Mouse (Mus musculus): Measurements from ENCODE around the gene Fra10ac1.

Fra10ac1 gene

DNA sequence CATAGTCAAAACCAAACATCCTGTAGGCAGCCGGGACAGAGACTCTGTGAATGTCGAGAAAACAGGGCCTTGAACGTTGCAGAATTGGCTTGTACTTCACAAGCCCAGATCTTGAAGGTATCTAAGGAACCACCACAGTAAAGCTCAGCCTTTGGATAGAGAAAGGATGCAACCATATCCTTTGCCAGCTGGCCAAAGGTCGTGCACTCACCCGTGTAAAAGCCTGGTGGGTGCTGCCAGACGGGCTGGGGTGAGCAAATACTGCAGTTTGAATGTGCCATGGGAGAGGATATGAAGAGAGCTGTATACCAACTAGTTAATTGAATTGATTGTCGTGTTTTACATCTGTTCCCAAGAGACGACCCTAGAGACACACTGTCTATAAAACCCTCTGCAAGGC, 8.1 kb upstream of the Fra10ac1 start:
- no peak for DNase-seq (ENCODE audit: low read depth)

DNA sequence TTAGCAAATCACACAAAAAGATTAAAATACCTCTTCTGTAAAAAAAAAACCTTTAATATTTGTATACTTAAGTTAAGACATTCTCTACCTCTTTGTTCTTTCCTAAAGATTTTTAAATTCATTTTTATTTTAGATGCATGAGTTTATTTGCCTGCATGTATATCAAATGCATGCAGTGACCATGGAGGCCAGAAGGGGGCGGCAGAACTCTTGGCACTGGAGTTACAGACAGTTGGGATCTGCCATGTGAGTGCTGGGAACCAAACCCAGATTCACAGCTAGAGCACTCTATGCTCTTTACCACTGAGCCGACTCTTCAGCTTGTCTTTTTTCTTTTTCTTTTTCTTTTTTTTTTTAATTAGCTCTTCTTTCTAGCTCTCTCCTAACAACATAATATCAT, 4.7 kb upstream of the Fra10ac1 start:
- DNase-seq (ENCODE audit: low read depth) = no peak

DNA sequence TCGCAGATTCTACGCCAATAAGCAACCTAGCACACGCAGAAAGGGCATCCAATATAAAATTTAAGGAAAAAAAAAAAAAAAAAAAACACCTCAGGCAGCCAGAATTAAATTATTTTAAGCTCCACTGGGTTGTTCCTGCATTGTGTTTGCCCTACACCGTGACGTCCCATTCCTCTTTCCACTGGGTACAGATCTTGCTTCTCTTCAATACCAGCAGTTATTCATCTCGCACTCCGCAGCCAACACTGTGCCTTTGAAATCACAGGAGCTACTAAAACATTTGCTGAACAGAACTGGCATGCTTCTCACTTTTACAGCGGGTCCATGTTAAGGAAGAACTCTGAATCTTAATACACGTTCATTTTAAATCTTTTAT, 717 bp upstream of the Fra10ac1 start:
- DNase-seq (ENCODE audit: low read depth) = no peak

DNA sequence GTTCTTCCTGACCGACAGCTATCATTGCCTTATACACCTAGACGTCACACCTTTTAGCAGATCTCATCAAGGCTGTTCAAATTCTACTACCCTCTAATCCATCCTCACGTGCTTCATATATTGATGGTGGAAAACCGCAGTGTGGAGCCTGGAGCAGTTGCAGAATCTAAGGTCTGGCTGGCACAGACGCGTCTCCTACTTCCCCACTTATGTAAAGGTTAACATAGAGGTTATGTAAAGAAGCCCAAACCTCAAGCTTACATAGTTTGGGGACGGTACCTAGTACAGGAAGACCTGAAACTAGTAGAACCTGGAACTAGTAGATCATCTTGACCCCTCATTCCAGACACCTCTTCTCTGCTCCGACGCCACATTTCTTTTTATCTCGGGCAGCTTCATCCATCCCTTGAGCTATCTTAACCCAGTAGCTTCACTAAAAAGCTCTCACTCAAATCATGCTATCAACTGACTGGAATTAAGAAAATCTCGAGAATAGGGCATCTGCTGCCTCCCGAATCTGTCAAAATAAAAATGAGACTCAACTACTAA, 526 bp downstream of the Fra10ac1 start:
- DNase-seq (ENCODE audit: low read depth) = no peak

DNA sequence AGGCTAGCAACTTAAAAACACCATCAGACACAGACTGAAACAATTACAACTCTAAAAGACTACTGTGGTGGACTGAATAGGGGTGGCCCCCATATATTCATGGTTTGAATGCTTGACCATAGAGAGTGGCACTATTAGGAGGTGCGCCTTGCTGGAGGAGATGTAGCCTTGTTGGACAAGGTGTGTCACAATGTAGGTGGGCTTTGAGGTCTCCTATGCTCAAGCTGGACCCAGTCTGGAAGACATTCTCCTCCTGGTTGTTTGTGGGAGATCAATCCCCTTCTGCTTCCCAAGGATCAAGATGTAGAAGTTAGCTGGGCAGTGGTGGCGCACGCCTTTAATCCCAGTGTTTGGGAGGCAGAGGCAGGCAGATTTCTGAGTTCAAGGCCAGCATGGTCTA, 6.3 kb downstream of the Fra10ac1 start:
- DNase-seq (ENCODE audit: low read depth) = no peak

DNA sequence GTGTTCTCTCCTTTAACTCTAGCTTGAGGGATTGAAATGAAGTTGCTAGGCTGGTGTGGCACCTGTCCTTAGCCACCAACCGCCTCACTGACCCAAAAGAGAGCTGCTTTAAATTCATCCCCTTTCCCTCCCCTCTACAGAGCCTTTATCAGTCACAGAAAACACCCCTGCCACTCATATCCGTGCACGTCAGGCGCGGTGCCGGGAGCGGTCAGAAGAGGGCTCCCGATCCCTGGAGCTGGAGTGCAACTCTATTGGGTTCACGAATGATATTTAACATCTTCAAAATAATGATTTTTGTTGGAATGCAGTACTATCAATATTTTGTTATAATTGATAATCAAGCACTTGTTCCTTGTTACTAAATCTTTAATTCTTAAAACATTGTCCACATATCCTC, 17.3 kb downstream of the Fra10ac1 start:
- no peak for DNase-seq (ENCODE audit: low read depth)

DNA sequence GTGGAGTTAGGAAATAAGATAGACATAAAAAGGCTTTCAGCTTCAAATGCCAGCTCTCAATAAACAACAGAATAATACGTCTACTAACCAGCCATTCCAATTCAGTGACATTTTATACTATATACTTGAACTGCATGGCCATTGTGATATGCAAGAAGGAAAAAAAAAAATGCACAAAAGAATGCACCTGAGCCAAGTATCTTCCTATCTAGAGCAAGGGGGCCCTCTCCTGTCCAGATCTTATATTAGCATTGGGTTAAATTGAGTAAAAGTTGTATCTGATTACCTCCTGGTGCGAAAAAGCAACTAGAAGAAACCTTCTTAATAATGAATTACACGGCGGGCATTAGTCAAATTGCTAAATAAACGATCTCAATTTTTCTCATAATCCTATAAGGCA, 25.2 kb downstream of the Fra10ac1 start:
- DNase-seq (ENCODE audit: low read depth) = no peak

DNA sequence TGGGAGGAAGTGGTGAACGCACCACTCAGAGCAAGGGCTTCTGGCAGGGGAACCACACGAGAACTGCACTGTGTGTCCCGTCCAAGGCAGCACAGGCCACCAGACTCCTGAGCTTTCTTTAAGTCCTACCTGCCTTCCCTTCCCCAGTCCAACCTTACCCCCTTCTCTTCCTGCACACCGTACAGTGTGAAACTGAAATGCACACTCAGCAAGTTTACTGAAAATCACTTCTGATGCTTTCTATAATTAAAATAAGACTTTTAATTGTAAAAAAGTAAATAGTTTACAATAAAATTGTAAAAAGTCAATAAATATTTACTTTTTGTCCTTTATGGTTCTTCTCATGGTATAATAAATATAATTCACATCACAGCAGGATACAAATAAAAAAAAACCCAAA, 28.7 kb downstream of the Fra10ac1 start:
- DNase-seq (ENCODE audit: low read depth) = no peak

DNA sequence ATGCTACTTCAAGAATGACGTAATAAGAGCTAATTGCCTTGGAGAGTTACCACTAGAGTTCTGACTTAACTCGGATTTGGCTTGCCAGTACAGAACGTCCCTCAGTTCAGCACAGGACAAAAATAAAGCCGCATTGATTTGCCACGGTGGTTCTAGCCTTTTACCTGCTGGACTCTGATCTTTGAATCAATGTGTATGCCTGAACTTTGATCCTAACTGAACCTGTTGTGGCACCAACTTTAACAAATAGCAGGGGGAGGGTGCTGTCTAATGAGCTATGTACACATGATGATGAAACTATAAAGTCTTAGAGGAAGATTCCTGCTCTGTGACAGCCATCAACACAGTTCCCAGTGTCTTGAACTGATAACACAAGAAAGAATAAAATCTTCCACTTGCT, 32.5 kb downstream of the Fra10ac1 start:
- DNase-seq (ENCODE audit: low read depth) = no peak

DNA sequence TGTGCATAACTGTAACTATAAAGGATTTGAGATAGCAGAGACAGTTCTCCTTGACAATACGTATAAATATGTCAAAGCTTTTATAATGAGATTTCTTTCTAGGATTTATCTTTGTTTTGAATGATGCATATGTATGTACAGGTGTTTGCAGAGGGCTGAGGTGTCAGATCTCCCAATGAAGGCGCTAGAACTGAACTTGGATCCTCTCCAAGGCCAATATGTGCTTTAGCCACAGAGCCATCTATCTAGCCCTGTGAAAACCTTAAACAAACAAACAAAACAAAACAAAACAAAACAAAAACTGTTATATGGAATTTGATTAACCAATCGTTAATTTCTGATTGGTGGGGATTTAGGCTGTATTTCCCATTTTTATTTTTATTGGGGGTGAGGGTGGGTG, 33.4 kb downstream of the Fra10ac1 start:
- DNase-seq (ENCODE audit: low read depth) = no peak

DNA sequence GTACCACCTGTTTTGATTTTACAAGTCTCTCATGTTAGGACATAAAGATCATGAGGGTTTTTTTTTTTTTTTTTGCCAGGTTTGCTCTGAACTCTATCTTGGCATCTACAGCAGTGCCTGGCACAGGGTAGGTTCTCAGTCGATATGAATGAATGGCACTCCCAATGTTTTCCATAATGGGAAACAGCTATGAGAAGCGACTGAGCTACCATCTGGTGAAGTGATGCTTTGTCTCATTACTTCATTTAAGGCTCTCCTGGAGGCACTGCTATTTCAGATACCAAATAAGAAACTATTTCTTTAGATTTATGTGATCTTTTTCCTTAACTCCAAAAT, 36.6 kb downstream of the Fra10ac1 start:
- no peak for DNase-seq (ENCODE audit: low read depth)

DNA sequence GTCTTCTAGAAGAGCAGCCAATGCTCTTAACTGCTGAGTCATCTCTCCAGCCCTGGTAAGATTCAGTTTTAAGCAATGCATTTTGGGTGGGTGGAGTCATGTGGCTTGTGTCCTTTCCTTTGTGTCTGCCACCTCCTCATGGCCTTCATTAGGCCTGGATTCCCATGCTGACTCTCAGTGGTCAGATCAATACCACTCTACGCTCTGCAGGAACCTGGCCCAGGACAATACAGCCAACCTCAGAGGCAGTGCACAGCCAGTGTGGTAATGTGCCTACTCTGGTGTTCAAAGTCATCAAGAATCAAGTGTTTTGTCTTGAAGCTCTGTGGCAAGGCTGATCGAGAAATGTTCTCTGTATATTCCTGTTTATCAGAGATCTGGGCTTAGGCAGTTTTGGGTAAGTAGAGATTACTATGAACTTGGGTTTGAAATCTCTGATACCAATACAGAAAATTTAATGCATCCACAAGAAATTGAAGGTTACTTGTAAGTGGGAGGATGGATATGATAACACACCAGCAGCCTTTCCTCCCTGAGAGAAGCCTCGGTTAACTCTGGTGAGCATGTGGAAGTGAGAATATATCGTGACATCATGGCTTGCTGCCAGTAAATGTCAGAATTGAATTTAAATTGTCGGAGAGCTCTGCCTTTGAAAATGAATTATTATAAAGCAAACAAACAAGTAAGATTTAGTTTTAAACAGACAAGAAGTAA, 37.2 kb downstream of the Fra10ac1 start:
- no peak for DNase-seq (ENCODE audit: low read depth)

DNA sequence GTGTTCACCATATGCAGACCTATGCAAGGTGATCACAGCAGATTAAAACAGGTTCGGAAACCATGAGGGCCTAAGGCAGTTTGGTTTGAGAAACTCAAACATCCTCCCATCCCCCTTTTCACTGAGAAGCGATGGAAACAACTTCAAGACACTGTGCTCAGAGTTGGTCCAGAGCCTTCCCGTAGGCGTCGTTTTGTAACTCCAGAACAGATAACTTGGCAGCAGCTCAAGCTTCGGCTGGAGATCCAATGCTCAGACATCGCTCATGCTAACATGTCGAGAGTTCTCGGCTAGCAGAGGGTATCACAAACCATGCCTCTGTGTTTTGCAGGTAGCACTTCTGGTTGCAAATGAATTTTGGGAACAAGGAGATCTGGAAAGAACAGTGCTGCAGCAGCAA, 44.3 kb downstream of the Fra10ac1 start:
- DNase-seq (ENCODE audit: low read depth) = no peak

DNA sequence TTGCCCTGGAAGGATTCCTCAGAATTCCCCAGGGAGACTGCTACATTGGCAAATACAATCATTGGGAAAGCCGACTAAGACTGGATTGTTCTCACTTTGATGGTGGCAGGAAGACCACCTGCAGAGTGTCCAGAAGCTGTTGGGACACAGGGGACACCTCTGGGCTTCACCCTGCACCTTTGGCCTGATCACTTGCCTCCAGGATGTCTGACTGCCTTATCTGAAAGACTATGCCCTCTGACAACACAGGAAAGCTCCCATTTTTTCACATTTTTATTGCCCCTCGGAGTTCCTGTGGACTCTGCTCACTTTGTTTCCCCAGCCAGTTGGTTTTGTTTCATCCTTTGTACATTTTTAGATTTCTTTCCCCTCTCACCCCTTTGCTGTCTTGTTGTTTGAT, 59.3 kb downstream of the Fra10ac1 start:
- DNase-seq (ENCODE audit: low read depth) = no peak

DNA sequence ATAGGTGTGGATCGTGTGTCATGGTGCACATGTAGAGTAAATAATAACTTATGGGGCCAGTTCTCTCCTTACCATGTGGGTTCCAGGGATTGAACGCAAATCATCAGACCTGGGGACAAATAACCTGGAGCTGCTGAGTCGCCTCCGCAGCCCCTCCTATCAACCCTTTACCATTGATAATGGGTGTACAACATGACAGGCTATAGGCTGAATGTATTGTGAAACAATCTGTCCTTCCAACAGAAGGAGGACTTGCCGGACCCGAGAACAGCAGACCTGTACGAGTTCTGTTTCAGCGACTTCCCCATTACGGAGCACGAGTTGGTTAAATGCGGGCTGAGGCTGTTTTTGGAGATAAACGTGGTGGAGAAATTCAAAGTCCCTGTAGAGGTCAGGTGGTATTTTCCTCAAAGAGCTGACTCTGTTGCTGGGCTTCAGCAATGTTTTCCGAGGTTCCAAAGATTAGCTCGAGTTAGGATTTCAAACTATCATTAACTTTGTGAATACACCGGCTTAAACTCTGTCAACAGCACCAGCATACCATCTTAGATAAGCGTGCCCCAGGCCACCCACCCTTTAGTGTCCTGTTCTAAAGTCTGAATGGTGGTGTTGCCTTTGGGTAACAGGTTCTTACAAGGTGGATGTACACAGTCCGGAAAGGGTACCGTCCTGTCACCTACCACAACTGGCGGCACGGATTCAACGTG, 62.2 kb downstream of the Fra10ac1 start:
- DNase-seq (ENCODE audit: low read depth) = no peak

DNA sequence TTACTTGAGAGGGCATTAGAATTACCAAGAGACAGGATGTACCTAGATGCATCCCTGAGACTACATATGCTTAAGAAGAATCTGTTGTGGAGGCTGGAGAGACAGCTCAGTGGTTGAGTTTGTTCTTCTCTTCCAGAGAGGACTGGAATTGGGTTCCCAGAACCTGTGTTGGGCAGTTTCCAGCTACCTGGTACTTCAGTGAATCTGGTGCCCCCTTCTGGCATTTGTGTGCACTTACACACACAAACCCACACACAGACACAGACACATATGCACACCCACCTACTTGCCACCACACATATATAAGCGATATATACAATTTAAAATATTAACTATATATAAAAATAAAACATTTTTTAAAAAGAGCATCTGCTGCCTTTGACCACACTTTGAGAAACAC, 67.7 kb downstream of the Fra10ac1 start:
- no peak for DNase-seq (ENCODE audit: low read depth)

DNA sequence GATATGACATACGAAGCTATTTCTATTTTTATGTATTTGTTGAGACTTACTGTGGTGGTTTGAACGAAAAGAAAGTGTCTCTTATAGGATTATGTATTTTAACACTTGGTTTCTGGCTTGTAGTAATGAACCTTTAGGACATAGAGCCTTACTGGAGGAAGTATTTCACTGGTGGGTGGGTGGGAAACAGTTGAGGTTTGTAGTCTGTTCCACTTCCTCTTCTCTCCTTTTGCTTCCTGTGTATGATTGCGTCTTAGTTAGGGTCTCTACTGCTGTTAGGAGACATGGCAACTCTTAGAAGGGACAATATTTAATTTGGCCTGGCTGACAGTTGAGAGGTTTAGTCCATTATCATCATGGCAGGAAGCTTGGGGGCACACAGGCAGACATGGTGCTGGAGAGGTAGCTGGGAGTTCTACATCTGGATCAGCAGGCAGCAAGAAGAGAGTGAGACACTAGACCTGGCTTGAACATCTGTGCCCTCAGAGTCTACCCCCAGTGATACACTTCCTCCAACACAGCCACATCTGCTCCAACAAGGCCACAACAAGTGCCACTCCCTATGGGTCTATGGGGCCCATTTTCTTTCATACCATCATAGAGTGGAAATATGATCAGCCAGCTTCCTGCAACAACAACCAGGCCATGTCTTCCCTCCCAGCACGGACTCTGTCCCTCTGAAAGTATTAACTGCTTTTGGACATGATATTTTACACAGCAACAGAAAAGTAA, 80.2 kb downstream of the Fra10ac1 start:
- DNase-seq (ENCODE audit: low read depth) = no peak

All from fibroblast of lung, adult 2 months (primary cell).